Mouse (Mus musculus): Measurements from ENCODE around the gene Trpm4. TPM values are rescaled to one million over a fixed set of nuclear protein-coding genes. Genes with fewer than 3 reads are reported as not detected.
"Not testable (repeated sequence)": the region's sequence is repeated elsewhere in the genome, so short reads cannot be mapped to it uniquely, and the experiment has no call there.

Gene Trpm4
- total RNA-seq, 4 experiments from 2014 or later, result 23.9 to 27.8 (median 25.1) TPM

- DNase-seq (ENCODE audit: low spot score in 2 of 2), result not testable (repeated sequence)
Observed at GRCm38 (mm10) chr7:45255822-45256221, 77.8 kb downstream of the Trpm4 start.

GRCm38 (mm10) chr7:45253806-45254205, 79.8 kb downstream of the Trpm4 start:
- DNase-seq (ENCODE audit: low spot score in 2 of 2), result no peak

Other genes with a start within 250 kb of the Trpm4 start
- 1 to 10 TPM; 5.7 to 8.3 (median 5.9) TPM for gene Rcn3, start 241.6 kb downstream of the Trpm4 start, total RNA-seq (2022)
- 10 to 100 TPM; 18.6 to 21.9 (median 19.9) TPM for gene Fcgrt, start 229.9 kb downstream of the Trpm4 start, total RNA-seq (2022)
- gene Rps11, start 209.3 kb downstream of the Trpm4 start, total RNA-seq (2022), result 100 to 1,000 TPM; 467 to 554 (median 521) TPM
- 100 to 1,000 TPM; 804 to 903 (median 864) TPM for gene Rpl13a, start 205.0 kb downstream of the Trpm4 start, total RNA-seq (2022)
- not detected for gene Gm45713, start 197.5 kb downstream of the Trpm4 start, total RNA-seq (2022)
- gene Flt3l, start 197.3 kb downstream of the Trpm4 start, total RNA-seq (2022), result 1 to 10 TPM; 6.5 to 8.2 (median 7.5) TPM
- gene Pih1d1, start 179.5 kb downstream of the Trpm4 start, total RNA-seq (2022), result 10 to 100 TPM; 41.4 to 49.3 (median 45.2) TPM
- 10 to 100 TPM; 17.9 to 20.9 (median 19.8) TPM for gene Aldh16a1, start 179.2 kb downstream of the Trpm4 start, total RNA-seq (2022)
- gene Slc17a7, start 169.8 kb downstream of the Trpm4 start, total RNA-seq (2022), result 1,000 to 10,000 TPM; 1,001 to 1,087 (median 1,026) TPM
- gene Gfy, start 154.2 kb downstream of the Trpm4 start, total RNA-seq (2022), result under 1 TPM in 1 of 4 experiments, not detected in 3; 0.34 TPM
- gene Pth2, start 152.8 kb downstream of the Trpm4 start, total RNA-seq (2022), result under 1 TPM in 1 of 4 experiments, not detected in 3; 0.80 TPM
- 1 to 10 TPM; 4.3 to 6.4 (median 5.4) TPM for gene Ccdc155, start 128.9 kb downstream of the Trpm4 start, total RNA-seq (2022)
- 10 to 100 TPM; 23.1 to 31.5 (median 26.8) TPM for gene Dkkl1, start 121.6 kb downstream of the Trpm4 start, total RNA-seq (2022)
- gene Tead2, start 118.0 kb downstream of the Trpm4 start, total RNA-seq (2022), result 1 to 10 TPM; 2.0 to 5.1 (median 3.0) TPM
- 10 to 100 TPM in 2 of 4 experiments, 1 to 10 TPM in 2; 5.0 to 18.9 (median 11.9) TPM for gene Cd37, start 94.7 kb downstream of the Trpm4 start, total RNA-seq (2022)
- gene Slc6a16, start 92.7 kb downstream of the Trpm4 start, total RNA-seq (2022), result 1 to 10 TPM; 1.6 to 2.6 (median 2.1) TPM
- gene Slc6a21, start 56.3 kb downstream of the Trpm4 start, total RNA-seq (2022), result under 1 TPM in 3 of 4 experiments, not detected in 1; 0.19 to 0.55 (median 0.34) TPM
- gene Hrc, start 1.5 kb upstream of the Trpm4 start, total RNA-seq (2022), result 1 to 10 TPM in 1 of 4 experiments, under 1 TPM in 3; 0.26 to 1.1 (median 0.78) TPM
- 100 to 1,000 TPM; 137 to 162 (median 150) TPM for gene Ppfia3, start 33.2 kb upstream of the Trpm4 start, total RNA-seq (2022)
- 100 to 1,000 TPM; 139 to 172 (median 159) TPM for gene Lin7b, start 36.8 kb upstream of the Trpm4 start, total RNA-seq (2022)
- 100 to 1,000 TPM; 295 to 398 (median 356) TPM for gene Snrnp70, start 62.0 kb upstream of the Trpm4 start, total RNA-seq (2022)
- under 1 TPM in 1 of 4 experiments, not detected in 3; 0.14 TPM for gene Kcna7, start 71.9 kb upstream of the Trpm4 start, total RNA-seq (2022)
- gene Ntf5, start 79.9 kb upstream of the Trpm4 start, total RNA-seq (2022), result under 1 TPM in 2 of 4 experiments, not detected in 2; 0.36 to 0.39 TPM
- not detected for gene Lhb, start 87.0 kb upstream of the Trpm4 start, total RNA-seq (2022)
- 10 to 100 TPM; 14.7 to 16.4 (median 15.1) TPM for gene Gys1, start 101.1 kb upstream of the Trpm4 start, total RNA-seq (2022)
- 10 to 100 TPM; 30.0 to 37.5 (median 32.0) TPM for gene Ruvbl2, start 104.3 kb upstream of the Trpm4 start, total RNA-seq (2022)
- gene Ftl1, start 126.1 kb upstream of the Trpm4 start, total RNA-seq (2022), result 100 to 1,000 TPM; 206 to 283 (median 229) TPM
- gene Bax, start 133.1 kb upstream of the Trpm4 start, total RNA-seq (2022), result 10 to 100 TPM; 57.8 to 78.7 (median 67.0) TPM
- gene Tulp2, start 148.1 kb upstream of the Trpm4 start, total RNA-seq (2022), result not detected
- 1 to 10 TPM in 3 of 4 experiments, not detected in 1; 1.9 to 3.2 (median 2.9) TPM for gene Gm45808, start 153.0 kb upstream of the Trpm4 start, total RNA-seq (2022)
- gene Dhdh, start 155.0 kb upstream of the Trpm4 start, total RNA-seq (2022), result 1 to 10 TPM; 5.9 to 7.0 (median 6.3) TPM
- 100 to 1,000 TPM in 3 of 4 experiments, 10 to 100 TPM in 1; 97.8 to 121 (median 110) TPM for gene Nucb1, start 176.6 kb upstream of the Trpm4 start, total RNA-seq (2022)
- 10 to 100 TPM; 16.0 to 27.0 (median 22.4) TPM for gene Ppp1r15a, start 192.5 kb upstream of the Trpm4 start, total RNA-seq (2022)
- gene Plekha4, start 192.6 kb upstream of the Trpm4 start, total RNA-seq (2022), result 1 to 10 TPM; 3.0 to 5.1 (median 4.0) TPM
- gene Hsd17b14, start 221.1 kb upstream of the Trpm4 start, total RNA-seq (2022), result 1 to 10 TPM in 2 of 4 experiments, under 1 TPM in 1, not detected in 1; 0.72 to 2.6 (median 1.2) TPM
- gene Bcat2, start 236.4 kb upstream of the Trpm4 start, total RNA-seq (2022), result 10 to 100 TPM; 19.3 to 21.1 (median 19.9) TPM

All from left cerebral cortex, adult 8-10 months (tissue).